Mouse (Mus musculus) heart, embryonic 16.5 days (tissue): Measurements from ENCODE around the gene Cd200r4. TPM values are rescaled to one million over a fixed set of nuclear protein-coding genes. Genes with fewer than 3 reads are reported as not detected.
"Not testable (repeated sequence)": the region's sequence is repeated elsewhere in the genome, so short reads cannot be mapped to it uniquely, and the experiment has no call there.

Source experiments
- ATAC-seq: fragments of 200-750 bp; cut with Nextera tagmentation; replicated peaks from 2 replicates; pipeline ENCODE4 v1.8.0; 2017; ENCODE audit warnings: moderate number of reproducible peaks; ENCODE audit not compliant: insufficient read depth, low FRiP score; ENCODE audit errors: extremely low read depth
- H3K27ac ChIP-seq: fragments of 300-500 bp; sonication (generic); 2 replicates; pipeline ENCODE4 v1.5.1; 2014; ENCODE audit warnings: mild to moderate bottlenecking, low read length, control low read depth, moderate library complexity
- H3K27me3 ChIP-seq: fragments of 300-500 bp; sonication (generic); 2 replicates; pipeline ENCODE4 v1.6.1; 2014; ENCODE audit warnings: low read length, mixed read lengths; ENCODE audit not compliant: control insufficient read depth, insufficient read depth
- H3K36me3 ChIP-seq: fragments of 300-500 bp; sonication (generic); 2 replicates; pipeline ENCODE4 v1.6.1; 2014; ENCODE audit not compliant: control insufficient read depth, insufficient read depth
- H3K4me1 ChIP-seq: fragments of 300-500 bp; sonication (generic); 2 replicates; pipeline ENCODE4 v1.6.1; 2014; ENCODE audit warnings: low read length, mixed read lengths; ENCODE audit not compliant: control insufficient read depth, insufficient read depth
- H3K4me2 ChIP-seq: fragments of 300-500 bp; sonication (generic); 2 replicates; pipeline ENCODE4 v1.6.1; 2014; ENCODE audit warnings: low read depth, mild to moderate bottlenecking, control low read depth, low read length
- H3K4me3 ChIP-seq: fragments of 300-500 bp; sonication (generic); 2 replicates; pipeline ENCODE4 v1.5.1; 2014; ENCODE audit warnings: mild to moderate bottlenecking, control low read depth, low read length
- H3K9ac ChIP-seq: fragments of 300-500 bp; sonication (generic); 2 replicates; pipeline ENCODE4 v1.6.1; 2014; ENCODE audit warnings: low read length, control low read depth
- H3K9me3 ChIP-seq: fragments of 300-500 bp; sonication (generic); replicated peaks from 2 replicates; pipeline ENCODE4 v1.6.1; 2016; ENCODE audit warnings: low read length; ENCODE audit not compliant: control insufficient read depth
- WGBS: fragments of 180-500 bp; shearing (Covaris S2); extraction: QIAGEN DNeasy Blood & Tissue Kit; methylation state at CpG from one replicate; pipeline ENCODE4 v1.1.7; 2014; 5-methylcytosine and 5-hydroxymethylcytosine counted together
- polyA plus RNA-seq: library from polyadenylated mRNA; unstranded; fragments of >200 nt; fragmentation: Nextera tagmentation; extraction: Ambion mirVana; gene quantifications from 2 replicates; pipeline ENCODE4 v1.2.1, GENCODE M21; 2015

Gene Cd200r4
- polyA plus RNA-seq, 1 experiment from 2014 or later = 0.17 TPM

GRCm38 (mm10) chr16:44820545-44820944 is 9.0 kb downstream of the Cd200r4 start:
- Histone ChIP-seq H3K4me2 (no peak overlapping the region), H3K9ac (no peak overlapping the region), H3K9me3 (no peaks in the 10 kb centered on the region), H3K27me3 (no peaks in the 10 kb centered on the region), H3K27ac (no peak overlapping the region), H3K4me1 (no peaks in the 10 kb centered on the region), H3K36me3 (no peaks in the 10 kb centered on the region), H3K4me3 (no peak overlapping the region)
- 74% methylated on average over 4 of the region's 4 CpGs for WGBS
- ATAC-seq = no peak

- H3K4me1 ChIP-seq = no peaks in the 10 kb centered on the region
- WGBS = 51% methylated on average over 3 of the region's 3 CpGs
- H3K36me3 ChIP-seq = no peaks in the 10 kb centered on the region
- H3K9ac ChIP-seq = no peak overlapping the region
- H3K4me3 ChIP-seq = no peak overlapping the region
- no peak for ATAC-seq
- H3K27ac ChIP-seq = no peak overlapping the region
- H3K27me3 ChIP-seq = no peaks in the 10 kb centered on the region
- no peak overlapping the region for H3K4me2 ChIP-seq
- peaks cover 2% of the 10 kb centered on the region; the same call in 1 of the 2 replicates for H3K9me3 ChIP-seq
Measured at GRCm38 (mm10) chr16:44832286-44832685, 20.8 kb downstream of the Cd200r4 start.

GRCm38 (mm10) chr16:44833189-44833588 is 21.7 kb downstream of the Cd200r4 start:
- not testable (repeated sequence) for H3K4me2 ChIP-seq, H3K4me1 ChIP-seq, H3K27me3 ChIP-seq, H3K4me3 ChIP-seq, H3K36me3 ChIP-seq, H3K27ac ChIP-seq, ATAC-seq, H3K9ac ChIP-seq, H3K9me3 ChIP-seq
- WGBS = 44% methylated on average over 2 of the region's 2 CpGs

DNA sequence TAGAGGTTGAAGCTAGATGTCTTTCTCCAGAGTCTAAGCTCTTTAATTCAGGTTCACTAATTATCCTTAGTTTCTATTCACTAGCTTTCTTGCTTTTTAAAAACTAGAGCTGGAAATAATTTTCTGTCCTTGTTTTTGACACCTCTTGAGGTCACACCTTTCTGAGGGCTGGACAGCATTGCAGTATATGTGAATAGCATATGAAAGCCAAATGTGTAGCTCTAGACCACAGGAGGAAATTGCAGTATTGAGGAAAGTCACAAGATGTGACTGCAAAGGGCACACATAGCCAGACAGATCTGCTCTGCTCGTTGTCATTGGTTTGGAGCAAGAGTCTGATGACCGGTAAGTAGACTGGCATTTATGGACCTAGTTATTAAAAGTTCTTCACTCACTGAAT is 55.3 kb downstream of the Cd200r4 start, which contains the start of gene Cd200r2:
Cd200r2 (plus strand) TSS at position 301 of the 400 bp plus-strand sequence.
- H3K9me3 ChIP-seq = no peaks in the 10 kb centered on the region
- no peaks in the 10 kb centered on the region for H3K36me3 ChIP-seq
- H3K9ac ChIP-seq = no peak within 1 kb of the TSS
- no peak for ATAC-seq
- no peak within 1 kb of the TSS for H3K4me2 ChIP-seq
- H3K27me3 ChIP-seq = no peaks in the 10 kb centered on the region
- H3K27ac ChIP-seq = no peak within 1 kb of the TSS
- 87% methylated on average over 2 of the region's 2 CpGs for WGBS
- H3K4me1 ChIP-seq = no peaks in the 10 kb centered on the region
- no peak within 1 kb of the TSS for H3K4me3 ChIP-seq

- peak overlapping the region; percentile 21; the same call in 1 of the 2 replicates for H3K27ac ChIP-seq
- peaks cover 4% of the 10 kb centered on the region for H3K4me1 ChIP-seq
- peak; percentile 37; the same call in 1 of the 2 replicates for ATAC-seq
- H3K36me3 ChIP-seq = no peaks in the 10 kb centered on the region
- H3K4me2 ChIP-seq = no peak overlapping the region
- H3K4me3 ChIP-seq = no peak overlapping the region
- H3K9me3 ChIP-seq = no peaks in the 10 kb centered on the region
- no peaks in the 10 kb centered on the region for H3K27me3 ChIP-seq
- WGBS = 33% methylated on average over 1 of the region's 1 CpGs
- no peak overlapping the region for H3K9ac ChIP-seq
Measured at GRCm38 (mm10) chr16:44875178-44875577, 63.6 kb downstream of the Cd200r4 start.

- Histone ChIP-seq H3K4me3 (no peak overlapping the region), H3K4me2 (no peak overlapping the region), H3K27ac (no peak overlapping the region), H3K9me3 (no peaks in the 10 kb centered on the region), H3K9ac (no peak overlapping the region), H3K27me3 (no peaks in the 10 kb centered on the region), H3K36me3 (no peaks in the 10 kb centered on the region), H3K4me1 (peaks cover 4% of the 10 kb centered on the region)
- ATAC-seq = no peak
- 80% methylated on average over 5 of the region's 5 CpGs for WGBS
Measured at GRCm38 (mm10) chr16:44876625-44877024, 65.1 kb downstream of the Cd200r4 start.

DNA sequence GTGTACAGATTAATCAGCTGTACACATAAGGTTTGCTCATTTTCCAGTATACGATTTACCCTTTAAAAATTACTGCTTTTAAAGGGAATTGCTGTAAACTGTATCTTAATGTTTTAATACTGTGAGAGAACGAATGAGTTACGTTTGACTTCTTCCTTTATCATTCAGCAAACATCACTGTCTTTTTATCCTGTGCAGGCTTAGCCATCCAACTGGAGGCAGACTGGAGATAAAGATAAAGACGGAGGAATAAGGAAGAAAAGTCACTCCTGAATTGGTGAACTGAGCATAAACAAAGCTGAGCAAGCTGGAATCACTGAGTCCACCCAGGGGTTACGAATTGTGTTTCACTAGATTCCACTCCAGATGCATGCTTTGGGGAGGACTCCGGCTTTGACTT is 66.1 kb downstream of the Cd200r4 start:
- Histone ChIP-seq H3K4me2 (no peak overlapping the region), H3K4me3 (no peak overlapping the region), H3K9ac (no peak overlapping the region), H3K27me3 (no peaks in the 10 kb centered on the region), H3K27ac (no peak overlapping the region), H3K4me1 (peaks cover 4% of the 10 kb centered on the region), H3K36me3 (no peaks in the 10 kb centered on the region), H3K9me3 (no peaks in the 10 kb centered on the region)
- no peak for ATAC-seq
- WGBS = 70% methylated on average over 6 of the region's 6 CpGs

Other genes with a start within 250 kb of the Cd200r4 start
- 3.6 and 4.3 TPM in 2 replicates for gene Nepro, start 87.4 kb upstream of the Cd200r4 start, polyA plus RNA-seq
- gene Gtpbp8, start 65.4 kb upstream of the Cd200r4 start, polyA plus RNA-seq = 20.9 and 21.7 TPM in 2 replicates
- gene Cd200r1, start 46.0 kb upstream of the Cd200r4 start, polyA plus RNA-seq = 1.2 and 1.4 TPM in 2 replicates
- gene Cd200r2, start 55.4 kb downstream of the Cd200r4 start, polyA plus RNA-seq = 0.08 and 0.11 TPM in 2 replicates
- 0.34 TPM in 2 replicates for gene Cd200r3, start 131.9 kb downstream of the Cd200r4 start, polyA plus RNA-seq